Mouse (Mus musculus) bone marrow, adult 2 months (tissue): ENCODE data around the gene Ndst2.

Experiments
- CTCF ChIP-seq: fragments of 200-500 bp; IDR thresholded peaks from 2 replicates; pipeline ENCODE4 v1.5.1; 2011; ENCODE audit warnings: low read length, control low read depth; ENCODE audit not compliant: control insufficient read depth, insufficient read depth
- POLR2A ChIP-seq: fragments of 200-500 bp; IDR thresholded peaks from 2 replicates; pipeline ENCODE4 v1.6.1; 2011; ENCODE audit warnings: low read depth, mild to moderate bottlenecking, control low read depth, low read length, borderline replicate concordance; ENCODE audit not compliant: control insufficient read depth

DNA sequence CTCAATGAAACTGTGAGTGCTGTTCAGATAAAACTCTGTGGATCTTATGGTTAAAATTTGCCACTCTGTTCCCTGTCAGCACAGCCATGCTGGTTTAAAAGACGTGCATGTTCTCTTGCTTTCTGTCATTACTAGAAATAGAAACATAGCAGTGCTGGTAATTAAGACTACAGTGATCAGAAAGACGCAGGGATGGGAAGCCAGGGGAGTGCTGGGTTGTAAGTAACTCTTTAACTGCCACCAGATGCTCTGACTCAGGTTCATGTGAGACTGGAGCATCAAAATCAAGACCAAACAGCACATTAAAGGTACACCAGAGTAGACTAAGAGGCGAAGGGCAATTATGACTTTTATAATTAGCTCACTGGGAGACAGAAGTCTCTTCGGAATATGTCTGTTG lies 14.0 kb upstream of the Ndst2 start:
- no peak for TF ChIP-seq CTCF
- TF ChIP-seq POLR2A, result no peak
